Mouse (Mus musculus) stomach, embryonic 16.5 days (tissue): ENCODE data around the gene Ankrd45. TPM values are rescaled to one million over a fixed set of nuclear protein-coding genes. Genes with fewer than 3 reads are reported as not detected.

Experiments used
- ATAC-seq: fragments of 200-750 bp; cut with Nextera tagmentation; 2 replicates; pipeline ENCODE4 v1.8.0; 2017; ENCODE audit warnings: moderate number of reproducible peaks, moderate TSS enrichment; ENCODE audit not compliant: insufficient read depth, low FRiP score
- H3K27ac ChIP-seq: fragments of 300-500 bp; sonication (generic); 2 replicates; pipeline ENCODE4 v1.5.1; 2014; ENCODE audit warnings: low read length
- H3K27me3 ChIP-seq: fragments of 300-500 bp; sonication (generic); 2 replicates; pipeline ENCODE4 v1.6.1; 2014; ENCODE audit warnings: low read length, control low read depth, mixed read lengths; ENCODE audit not compliant: control insufficient read depth, insufficient read depth
- H3K36me3 ChIP-seq: fragments of 300-500 bp; sonication (generic); 2 replicates; pipeline ENCODE4 v1.6.1; 2014; ENCODE audit warnings: low read length; ENCODE audit not compliant: control insufficient read depth, insufficient read depth
- H3K4me1 ChIP-seq: fragments of 300-500 bp; sonication (generic); 2 replicates; pipeline ENCODE4 v1.6.1; 2014; ENCODE audit warnings: low read length, control low read depth, mixed read lengths; ENCODE audit not compliant: control insufficient read depth, insufficient read depth
- H3K4me2 ChIP-seq: fragments of 300-500 bp; sonication (generic); 2 replicates; pipeline ENCODE4 v1.6.1; 2014; ENCODE audit warnings: low read depth, low read length, mixed read lengths
- H3K4me3 ChIP-seq: fragments of 300-500 bp; sonication (generic); replicated peaks from 2 replicates; pipeline ENCODE4 v1.5.1; 2014; ENCODE audit warnings: mild to moderate bottlenecking, low read length
- H3K9ac ChIP-seq: fragments of 300-500 bp; sonication (generic); 2 replicates; pipeline ENCODE4 v1.6.1; 2014; ENCODE audit warnings: low read length
- H3K9me3 ChIP-seq: fragments of 300-500 bp; sonication (generic); replicated peaks from 2 replicates; pipeline ENCODE4 v1.6.1; 2016; ENCODE audit warnings: low read length, control low read depth; ENCODE audit not compliant: control insufficient read depth
- WGBS: fragments of 180-500 bp; shearing (Covaris S2); extraction: QIAGEN DNeasy Blood & Tissue Kit; methylation state at CpG from one replicate; pipeline ENCODE4 v1.1.7; 2014; 5-methylcytosine and 5-hydroxymethylcytosine counted together
- polyA plus RNA-seq: library from polyadenylated mRNA; unstranded; fragments of >200 nt; fragmentation: Nextera tagmentation; extraction: Ambion mirVana; gene quantifications from 2 replicates; pipeline ENCODE4 v1.2.1, GENCODE M21; 2015

Gene Ankrd45
- polyA plus RNA-seq, 1 experiment from 2014 or later: 1.1 TPM

DNA sequence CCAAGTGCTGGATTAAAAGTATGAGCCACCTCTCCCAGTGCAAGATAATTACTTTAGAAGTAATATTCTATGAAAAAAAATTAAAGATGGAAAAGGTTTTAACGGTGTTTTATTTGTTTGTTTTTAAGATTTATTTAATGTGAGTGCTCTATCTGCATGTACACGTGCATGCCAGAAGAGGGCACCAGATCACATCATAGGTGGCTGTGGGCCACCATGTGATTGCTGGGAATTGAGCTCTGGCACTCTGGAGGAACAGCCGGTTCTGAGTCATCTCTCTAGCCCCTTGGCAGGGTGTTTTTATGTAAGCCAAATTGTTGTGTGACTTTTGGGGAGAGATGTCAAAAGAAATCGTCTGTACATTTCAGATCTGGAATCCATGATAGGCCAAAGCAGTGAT lies 72.0 kb downstream of the Ankrd45 start:
- H3K4me3 ChIP-seq: no peak overlapping the region
- no peaks in the 10 kb centered on the region for H3K36me3 ChIP-seq
- H3K27me3 ChIP-seq: no peaks in the 10 kb centered on the region
- no peak for ATAC-seq
- no peak overlapping the region for H3K4me2 ChIP-seq
- H3K9ac ChIP-seq: no peak overlapping the region
- no peak overlapping the region for H3K27ac ChIP-seq
- 29% methylated on average over 4 of the region's 4 CpGs for WGBS
- no peaks in the 10 kb centered on the region for H3K4me1 ChIP-seq
- H3K9me3 ChIP-seq: no peaks in the 10 kb centered on the region

DNA sequence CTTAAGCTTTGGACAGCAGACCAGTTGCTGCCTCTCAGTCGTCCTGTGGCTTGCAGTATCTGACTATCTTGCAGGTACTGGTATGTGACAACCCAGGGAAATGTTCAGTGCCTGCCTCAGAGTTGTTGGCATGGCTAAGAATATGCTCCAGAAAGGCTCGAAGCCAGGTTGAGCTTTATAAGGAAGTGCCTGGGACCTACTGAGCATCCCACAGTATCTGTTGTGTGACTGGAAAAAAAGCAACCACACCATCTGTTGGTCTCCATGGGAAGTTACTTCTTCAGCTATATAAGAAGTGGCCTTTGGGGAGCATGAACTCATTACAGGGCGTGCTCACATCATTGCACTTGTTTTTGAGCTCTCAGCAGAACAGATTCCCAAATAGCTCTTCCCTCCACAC lies 77.3 kb downstream of the Ankrd45 start:
- 64% methylated on average over 3 of the region's 3 CpGs for WGBS
- H3K27ac ChIP-seq: no peak overlapping the region

More for the DNA sequence above, 77.3 kb downstream of the Ankrd45 start:
- no peak for ATAC-seq
- no peak overlapping the region for H3K4me3 ChIP-seq
- no peaks in the 10 kb centered on the region for H3K36me3 ChIP-seq
- no peaks in the 10 kb centered on the region for H3K27me3 ChIP-seq
- H3K4me2 ChIP-seq: no peak overlapping the region
- H3K9ac ChIP-seq: no peak overlapping the region
- no peaks in the 10 kb centered on the region for H3K4me1 ChIP-seq
- H3K9me3 ChIP-seq: no peaks in the 10 kb centered on the region

Other genes starting within 250 kb of the Ankrd45 start
- gene Rc3h1, start 236.3 kb upstream of the Ankrd45 start, polyA plus RNA-seq: 6.3 and 6.4 TPM in 2 replicates
- gene Serpinc1, start 164.1 kb upstream of the Ankrd45 start, polyA plus RNA-seq: 34.1 and 40.6 TPM in 2 replicates
- 4.0 and 7.4 TPM in 2 replicates for gene Zbtb37, start 107.8 kb upstream of the Ankrd45 start, polyA plus RNA-seq
- 31.1 and 34.0 TPM in 2 replicates for gene Dars2, start 72.0 kb upstream of the Ankrd45 start, polyA plus RNA-seq
- gene Cenpl, start 72.0 kb upstream of the Ankrd45 start, polyA plus RNA-seq: 22.6 and 26.3 TPM in 2 replicates
- 13.7 and 15.6 TPM in 2 replicates for gene Klhl20, start 11.2 kb upstream of the Ankrd45 start, polyA plus RNA-seq
- gene Tex50, start 16.6 kb downstream of the Ankrd45 start, polyA plus RNA-seq: not detected in 2 replicates
- gene Prdx6, start 108.5 kb downstream of the Ankrd45 start, polyA plus RNA-seq: 436 and 447 TPM in 2 replicates